In the genomic region with DNA sequence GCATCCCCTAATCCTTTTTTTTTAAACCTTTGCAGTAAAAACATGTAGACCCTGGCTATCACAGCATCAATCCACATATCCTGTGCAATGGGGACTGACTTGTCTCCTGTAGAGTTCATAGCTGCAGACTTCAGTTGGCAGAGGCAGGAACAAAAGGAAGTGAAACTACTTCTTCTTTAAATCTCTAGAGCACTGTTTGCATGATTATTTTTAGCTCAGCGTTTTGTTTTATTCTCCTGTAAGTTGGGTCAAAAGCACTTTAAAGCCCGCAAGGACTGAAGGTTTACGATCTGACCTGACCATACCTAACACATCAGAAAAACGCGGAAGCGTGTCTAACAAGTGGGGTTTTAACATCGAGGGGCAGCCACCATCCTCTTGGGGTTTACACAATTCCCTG, we compare ENCODE assay signal across 19 mouse cellular contexts. TPM values are rescaled to one million over a fixed set of nuclear protein-coding genes. Genes with fewer than 3 reads are reported as not detected.
DNase-seq lines count a peak whose midpoint lies in the region; ATAC-seq and TF ChIP-seq lines count a peak whose summit lies in the region.
"Had no signal": no experiment of that assay in that cellular context is flagged by ENCODE, and none has a peak within 500 bp of the region (broad histone marks: within the 10 kb centered on the region; RNA-seq: fewer than 3 reads in every experiment).

No protein-coding gene starts in this region.

- H3K4me3 ChIP-seq in gastrocnemius, adult 2 months: peak overlapping the region; percentile 26; the same call in 1 of the 2 replicates
- no peak overlapping the region for H3K4me3 ChIP-seq in stomach, embryonic 16.5 days (replicated peaks; ENCODE audit: low read length)
- H3K4me3 ChIP-seq in stomach, postnatal 0 days (ENCODE audit: low read depth, low read length): no peak overlapping the region
- H3K4me3 ChIP-seq in macrophage (ENCODE audit: inconsistent target): no peak overlapping the region
- H3K4me3 ChIP-seq: forebrain, embryonic 13.5 days; heart, embryonic 15.5 days; hindbrain, embryonic 15.5 days; midbrain, embryonic 10.5 days had no signal

- TF ChIP-seq CTCF in gastrocnemius, adult 2 months (IDR thresholded peaks at IDR 0.05): no peak
- TF ChIP-seq CTCF in stomach, postnatal 0 days (IDR thresholded peaks at IDR 0.05; ENCODE audit: low read depth): no peak

- H3K27ac ChIP-seq in gastrocnemius, adult 2 months: no peak overlapping the region
- peak overlapping the region; percentile 47; the same call in 1 of the 2 replicates for H3K27ac ChIP-seq in stomach, embryonic 16.5 days (ENCODE audit: low read length)
- H3K27ac ChIP-seq in stomach, postnatal 0 days (replicated peaks): no peak overlapping the region
- peak overlapping the region; percentile 83 for H3K27ac ChIP-seq in macrophage
- H3K27ac ChIP-seq: forebrain, embryonic 13.5 days; heart, embryonic 15.5 days; hindbrain, embryonic 15.5 days; midbrain, embryonic 10.5 days had no signal

- no peaks in the 10 kb centered on the region for H3K9me3 ChIP-seq in stomach, embryonic 16.5 days (replicated peaks; ENCODE audit: control insufficient read depth, low read length)
- H3K9me3 ChIP-seq in stomach, postnatal 0 days (ENCODE audit: control insufficient read depth, low read length): no peaks in the 10 kb centered on the region
- H3K9me3 ChIP-seq: forebrain, embryonic 13.5 days; G1E; heart, embryonic 15.5 days; hindbrain, embryonic 15.5 days; midbrain, embryonic 10.5 days had no signal

- no peak overlapping the region for H3K4me2 ChIP-seq in stomach, embryonic 16.5 days (ENCODE audit: low read depth, low read length)
- H3K4me2 ChIP-seq in stomach, postnatal 0 days (replicated peaks; ENCODE audit: low read depth): no peak overlapping the region
- H3K4me2 ChIP-seq: forebrain, embryonic 13.5 days; heart, embryonic 15.5 days; hindbrain, embryonic 15.5 days had no signal

- H3K9ac ChIP-seq in stomach, embryonic 16.5 days (ENCODE audit: low read length): no peak overlapping the region
- H3K9ac ChIP-seq in stomach, postnatal 0 days (ENCODE audit: low read length): no peak overlapping the region
- H3K9ac ChIP-seq: forebrain, embryonic 13.5 days; heart, embryonic 15.5 days; hindbrain, embryonic 15.5 days had no signal

- peaks cover 3% of the 10 kb centered on the region for H3K4me1 ChIP-seq in stomach, embryonic 16.5 days (ENCODE audit: control insufficient read depth, insufficient read depth, low read length)
- H3K4me1 ChIP-seq in stomach, postnatal 0 days (replicated peaks; ENCODE audit: control insufficient read depth, insufficient read depth): no peaks in the 10 kb centered on the region
- H3K4me1 ChIP-seq: forebrain, embryonic 13.5 days; heart, embryonic 15.5 days; hindbrain, embryonic 15.5 days; midbrain, embryonic 10.5 days had no signal

- H3K36me3 ChIP-seq in stomach, embryonic 16.5 days (ENCODE audit: control insufficient read depth, insufficient read depth, low read length): no peaks in the 10 kb centered on the region
- H3K36me3 ChIP-seq in stomach, postnatal 0 days (ENCODE audit: control insufficient read depth, insufficient read depth, low read length): no peaks in the 10 kb centered on the region
- no peaks in the 10 kb centered on the region for H3K36me3 ChIP-seq in macrophage (ENCODE audit: inconsistent target)
- H3K36me3 ChIP-seq in splenic B cell, adult 2 months (ENCODE audit: control insufficient read depth, insufficient read depth, low read length, poor library complexity, severe bottlenecking): no peaks in the 10 kb centered on the region
- H3K36me3 ChIP-seq: G1E; heart, embryonic 15.5 days; hindbrain, embryonic 15.5 days; midbrain, embryonic 10.5 days had no signal

- no peaks in the 10 kb centered on the region for H3K27me3 ChIP-seq in stomach, embryonic 16.5 days (ENCODE audit: control insufficient read depth, insufficient read depth, low read length)
- H3K27me3 ChIP-seq in stomach, postnatal 0 days (ENCODE audit: control insufficient read depth, insufficient read depth, low read length): no peaks in the 10 kb centered on the region
- H3K27me3 ChIP-seq in splenic B cell, adult 2 months (ENCODE audit: control insufficient read depth, insufficient read depth, low read length, poor library complexity, severe bottlenecking): no peaks in the 10 kb centered on the region
- H3K27me3 ChIP-seq: forebrain, embryonic 13.5 days; heart, embryonic 15.5 days; hindbrain, embryonic 15.5 days had no signal

- no peak for DNase-seq in gastrocnemius, adult 2 months
- no peak for DNase-seq in gastrocnemius, postnatal 10 days
- no peak for DNase-seq in stomach, postnatal 0 days (ENCODE audit: low spot score)
- peak; percentile 69 for DNase-seq in splenic B cell, adult 2 months (ENCODE audit: low read depth, low spot score)
- DNase-seq in thymus, postnatal 36 days: no peak
- DNase-seq in right cerebral cortex, adult 18-20 months: no peak
- DNase-seq: adrenal gland, adult 2 months; cerebellum, adult 8-10 months; kidney, adult 18-20 months; kidney, postnatal 25 days; lung, adult 2 months; thymus, postnatal 14 days had no signal

- ATAC-seq in stomach, embryonic 16.5 days (ENCODE audit: insufficient read depth, low FRiP score): no peak
- ATAC-seq in stomach, postnatal 0 days (ENCODE audit: low FRiP score, low TSS enrichment): no peak
- ATAC-seq: forebrain, embryonic 13.5 days had no signal

- 61% methylated on average over 7 of the region's 7 CpGs for WGBS in stomach, embryonic 16.5 days
- WGBS in stomach, postnatal 0 days: 41% methylated on average over 7 of the region's 7 CpGs
- WGBS in macrophage (ENCODE audit: missing documents): 0% methylated on average over 7 of the region's 7 CpGs

- no peaks in the 10 kb centered on the region for H3K79me2 ChIP-seq in macrophage (ENCODE audit: inconsistent target)

- intact Hi-C loops in gastrocnemius, adult 2 months (cut with DNase I): no loop called here

- TF ChIP-seq EP300 in stomach, postnatal 0 days (optimal IDR thresholded peaks at IDR 0.05): no peak

RNA-seq across cellular contexts. Expression of a gene that starts 29.6 kb away (rescaled TPM):
- under 1 TPM; 0.31 to 0.75 TPM for total RNA-seq in gastrocnemius, adult 2 months (2021)
- total RNA-seq in gastrocnemius, postnatal 10 days (2021): 1 to 10 TPM; 1.3 to 2.0 TPM
- polyA plus RNA-seq in stomach, embryonic 16.5 days (2015; fragmentation: Nextera tagmentation; extraction: Ambion mirVana): 5.9 and 6.3 TPM in 2 replicates
- 8.5 and 10.2 TPM in 2 replicates for polyA plus RNA-seq in stomach, postnatal 0 days (2015; fragmentation: Nextera tagmentation; extraction: Ambion mirVana)
- total RNA-seq in macrophage (2018; cell fraction: chromatin; rRNA removed): 100 to 1,000 TPM in 17 of 26 experiments, 10 to 100 TPM in 9; 22.9 to 531 (median 170) TPM
- 1,000 to 10,000 TPM in 1 of 26 experiments, 100 to 1,000 TPM in 22, 10 to 100 TPM in 3; 63.0 to 1,088 (median 155) TPM for total RNA-seq in macrophage (2018; cell fraction: cytosol; rRNA removed)
- 100 to 1,000 TPM in 25 of 26 experiments, 10 to 100 TPM in 1; 53.8 to 939 (median 384) TPM for total RNA-seq in macrophage (2018; cell fraction: nucleus; rRNA removed)
- polyA plus RNA-seq in macrophage (2018): 28.8 to 125 TPM (median 41.5 TPM) in 3 replicates
- polyA plus RNA-seq: G1E had no signal

RNA-seq across cellular contexts. Expression of a gene that starts 45.9 kb away (rescaled TPM):
- total RNA-seq in gastrocnemius, adult 2 months (2021): 1 to 10 TPM; 1.2 to 7.1 TPM
- 10 to 100 TPM; 19.2 to 19.4 TPM for total RNA-seq in gastrocnemius, postnatal 10 days (2021)
- 129 and 137 TPM in 2 replicates for polyA plus RNA-seq in stomach, embryonic 16.5 days (2015; fragmentation: Nextera tagmentation; extraction: Ambion mirVana)
- polyA plus RNA-seq in stomach, postnatal 0 days (2015; fragmentation: Nextera tagmentation; extraction: Ambion mirVana): 118 and 122 TPM in 2 replicates
- 10 to 100 TPM in 1 of 26 experiments, not detected in 25; 15.8 TPM for total RNA-seq in macrophage (2018; cell fraction: chromatin; rRNA removed)
- total RNA-seq in macrophage (2018; cell fraction: cytosol; rRNA removed): not detected
- 1 to 10 TPM in 1 of 26 experiments, not detected in 25; 1.7 TPM for total RNA-seq in macrophage (2018; cell fraction: nucleus; rRNA removed)
- polyA plus RNA-seq in macrophage (2018): not detected in 3 replicates
- polyA plus RNA-seq: G1E had no signal

Comparison
In these comparisons a context has a peak if more than half of its experiments do, and no peak if none do; other contexts are left out.
1. H3K27ac ChIP-seq: peak in stomach, embryonic 16.5 days (single experiment) and macrophage (single experiment); none in gastrocnemius, adult 2 months (single experiment) and stomach, postnatal 0 days (single experiment).
2. RNA of a gene that starts 45.9 kb away (polyA plus RNA-seq): 129 to 137 TPM in stomach, embryonic 16.5 days and 118 to 122 TPM in stomach, postnatal 0 days; not detected in macrophage; every median in the first group is over 100 times any median in the second.